Mouse (Mus musculus): ENCODE results near the gene Prdm9. TPM values are rescaled to one million over a fixed set of nuclear protein-coding genes. Genes with fewer than 3 reads are reported as not detected.
A peak's percentile ranks its signal among the peaks of the same experiment; 100 is the strongest.

Prdm9 gene
- polyA plus RNA-seq, 1 experiment from 2014 or later = 0.96 TPM

- WGBS = under 1% methylated on average over 33 of the region's 33 CpGs
- no peaks in the 10 kb centered on the region for H3K4me1 ChIP-seq (ENCODE audit: control insufficient read depth, insufficient read depth, low read length)
- H3K9me3 ChIP-seq (ENCODE audit: control insufficient read depth, low read length) = no peaks in the 10 kb centered on the region
- H3K27ac ChIP-seq (replicated peaks; ENCODE audit: low read depth, low read length) = no peak overlapping the region
- ATAC-seq (ENCODE audit: low FRiP score, low TSS enrichment) (no peak), DNase-seq (peak; percentile 50)
- peak overlapping the region; percentile 64 for H3K9ac ChIP-seq (replicated peaks; ENCODE audit: low read length)
- H3K4me3 ChIP-seq (replicated peaks; ENCODE audit: low read depth, low read length) = peak overlapping the region; percentile 50
- no peaks in the 10 kb centered on the region for H3K36me3 ChIP-seq (ENCODE audit: control insufficient read depth, insufficient read depth, low read length)
- H3K4me2 ChIP-seq (ENCODE audit: low read length) = peak overlapping the region; percentile 93
- peaks cover 6% of the 10 kb centered on the region; the same call in 1 of the 2 replicates for H3K27me3 ChIP-seq (ENCODE audit: control insufficient read depth, insufficient read depth, low read length)
Observed at GRCm38 (mm10) chr17:15536457-15536904, 27.7 kb downstream of the Prdm9 start.

- Histone ChIP-seq H3K27me3 (ENCODE audit: control insufficient read depth, insufficient read depth, low read length) (peaks cover 6% of the 10 kb centered on the region; the same call in 1 of the 2 replicates), H3K36me3 (ENCODE audit: control insufficient read depth, insufficient read depth, low read length) (no peaks in the 10 kb centered on the region), H3K4me2 (ENCODE audit: low read length) (peak overlapping the region; percentile 93), H3K9ac (replicated peaks; ENCODE audit: low read length) (no peak overlapping the region), H3K4me3 (replicated peaks; ENCODE audit: low read depth, low read length) (peak overlapping the region; percentile 50), H3K4me1 (ENCODE audit: control insufficient read depth, insufficient read depth, low read length) (no peaks in the 10 kb centered on the region), H3K27ac (replicated peaks; ENCODE audit: low read depth, low read length) (no peak overlapping the region), H3K9me3 (ENCODE audit: control insufficient read depth, low read length) (no peaks in the 10 kb centered on the region)
- WGBS = 18% methylated on average over 8 of the region's 8 CpGs
- ATAC-seq (ENCODE audit: low FRiP score, low TSS enrichment) (no peak), DNase-seq (no peak)
Observed at GRCm38 (mm10) chr17:15535943-15536342, 28.2 kb downstream of the Prdm9 start.

- DNase-seq (no peak), ATAC-seq (ENCODE audit: low FRiP score, low TSS enrichment) (no peak)
- Histone ChIP-seq H3K9ac (replicated peaks; ENCODE audit: low read length) (no peak overlapping the region), H3K4me2 (ENCODE audit: low read length) (no peak overlapping the region), H3K36me3 (ENCODE audit: control insufficient read depth, insufficient read depth, low read length) (no peaks in the 10 kb centered on the region), H3K27me3 (ENCODE audit: control insufficient read depth, insufficient read depth, low read length) (peaks cover 6% of the 10 kb centered on the region; the same call in 1 of the 2 replicates), H3K27ac (replicated peaks; ENCODE audit: low read depth, low read length) (no peak overlapping the region), H3K9me3 (ENCODE audit: control insufficient read depth, low read length) (no peaks in the 10 kb centered on the region), H3K4me3 (replicated peaks; ENCODE audit: low read depth, low read length) (no peak overlapping the region), H3K4me1 (ENCODE audit: control insufficient read depth, insufficient read depth, low read length) (no peaks in the 10 kb centered on the region)
- WGBS = 76% methylated on average over 11 of the region's 11 CpGs
Observed at GRCm38 (mm10) chr17:15535162-15535800, 28.9 kb downstream of the Prdm9 start.

GRCm38 (mm10) chr17:15530141-15530540, 34.0 kb downstream of the Prdm9 start:
- Histone ChIP-seq H3K9me3 (ENCODE audit: control insufficient read depth, low read length) (no peaks in the 10 kb centered on the region), H3K4me2 (ENCODE audit: low read length) (no peak overlapping the region), H3K4me1 (ENCODE audit: control insufficient read depth, insufficient read depth, low read length) (peaks cover 10% of the 10 kb centered on the region), H3K9ac (replicated peaks; ENCODE audit: low read length) (no peak overlapping the region), H3K36me3 (ENCODE audit: control insufficient read depth, insufficient read depth, low read length) (peaks cover under 1% of the 10 kb centered on the region), H3K4me3 (replicated peaks; ENCODE audit: low read depth, low read length) (no peak overlapping the region), H3K27ac (replicated peaks; ENCODE audit: low read depth, low read length) (no peak overlapping the region), H3K27me3 (ENCODE audit: control insufficient read depth, insufficient read depth, low read length) (peaks cover 1% of the 10 kb centered on the region; the same call in 1 of the 2 replicates)
- 0% methylated on average over 5 of the region's 5 CpGs for WGBS
- DNase-seq = peak; percentile 84
- ATAC-seq (ENCODE audit: low FRiP score, low TSS enrichment) = no peak

- 88% methylated on average over 2 of the region's 2 CpGs for WGBS
- no peak overlapping the region for H3K4me3 ChIP-seq (replicated peaks; ENCODE audit: low read depth, low read length)
- H3K27me3 ChIP-seq (ENCODE audit: control insufficient read depth, insufficient read depth, low read length) = no peaks in the 10 kb centered on the region
- no peak for DNase-seq
- no peak overlapping the region for H3K4me2 ChIP-seq (ENCODE audit: low read length)
- H3K4me1 ChIP-seq (ENCODE audit: control insufficient read depth, insufficient read depth, low read length) = peaks cover 10% of the 10 kb centered on the region
- H3K9me3 ChIP-seq (ENCODE audit: control insufficient read depth, low read length) = no peaks in the 10 kb centered on the region
- no peak overlapping the region for H3K9ac ChIP-seq (replicated peaks; ENCODE audit: low read length)
- H3K27ac ChIP-seq (replicated peaks; ENCODE audit: low read depth, low read length) = no peak overlapping the region
- peaks cover 13% of the 10 kb centered on the region for H3K36me3 ChIP-seq (ENCODE audit: control insufficient read depth, insufficient read depth, low read length)
- no peak for ATAC-seq (ENCODE audit: low FRiP score, low TSS enrichment)
Observed at GRCm38 (mm10) chr17:15528887-15529286, 35.3 kb downstream of the Prdm9 start.

- Histone ChIP-seq H3K36me3 (ENCODE audit: control insufficient read depth, insufficient read depth, low read length) (peaks cover 22% of the 10 kb centered on the region), H3K27ac (replicated peaks; ENCODE audit: low read depth, low read length) (no peak overlapping the region), H3K9ac (replicated peaks; ENCODE audit: low read length) (peak overlapping the region; percentile 86; the same call in 1 of the 2 replicates), H3K4me2 (ENCODE audit: low read length) (peak overlapping the region; percentile 72), H3K4me1 (ENCODE audit: control insufficient read depth, insufficient read depth, low read length) (peaks cover 10% of the 10 kb centered on the region), H3K4me3 (replicated peaks; ENCODE audit: low read depth, low read length) (peak overlapping the region; percentile 92), H3K9me3 (ENCODE audit: control insufficient read depth, low read length) (no peaks in the 10 kb centered on the region), H3K27me3 (ENCODE audit: control insufficient read depth, insufficient read depth, low read length) (no peaks in the 10 kb centered on the region)
- DNase-seq (no peak), ATAC-seq (ENCODE audit: low FRiP score, low TSS enrichment) (no peak)
- WGBS = 61% methylated on average over 3 of the region's 3 CpGs
Observed at GRCm38 (mm10) chr17:15527811-15528136, 36.4 kb downstream of the Prdm9 start.

- WGBS = 1% methylated on average over 55 of the region's 55 CpGs
- peak within 1 kb of the TSS; percentile 72 for H3K4me2 ChIP-seq (ENCODE audit: low read length)
- DNase-seq (peak; percentile 95), ATAC-seq (ENCODE audit: low FRiP score, low TSS enrichment) (peak; percentile 98)
- peaks cover 10% of the 10 kb centered on the region for H3K4me1 ChIP-seq (ENCODE audit: control insufficient read depth, insufficient read depth, low read length)
- peak within 1 kb of the TSS; percentile 92 for H3K4me3 ChIP-seq (replicated peaks; ENCODE audit: low read depth, low read length)
- peak within 1 kb of the TSS; percentile 74 for H3K27ac ChIP-seq (replicated peaks; ENCODE audit: low read depth, low read length)
- H3K27me3 ChIP-seq (ENCODE audit: control insufficient read depth, insufficient read depth, low read length) = no peaks in the 10 kb centered on the region
- H3K9ac ChIP-seq (replicated peaks; ENCODE audit: low read length) = peak within 1 kb of the TSS; percentile 86
- no peaks in the 10 kb centered on the region for H3K9me3 ChIP-seq (ENCODE audit: control insufficient read depth, low read length)
- H3K36me3 ChIP-seq (ENCODE audit: control insufficient read depth, insufficient read depth, low read length) = peaks cover 27% of the 10 kb centered on the region
Observed at GRCm38 (mm10) chr17:15526986-15527810, 37.0 kb downstream of the Prdm9 start, which contains the start of gene Pdcd2. Pdcd2 (minus strand) TSS chr17:15527301.

- 17% methylated on average over 10 of the region's 10 CpGs for WGBS
- Histone ChIP-seq H3K4me1 (ENCODE audit: control insufficient read depth, insufficient read depth, low read length) (peaks cover 10% of the 10 kb centered on the region), H3K4me2 (ENCODE audit: low read length) (peak overlapping the region; percentile 72), H3K27ac (replicated peaks; ENCODE audit: low read depth, low read length) (no peak overlapping the region; the same call in 1 of the 2 replicates), H3K36me3 (ENCODE audit: control insufficient read depth, insufficient read depth, low read length) (peaks cover 36% of the 10 kb centered on the region), H3K27me3 (ENCODE audit: control insufficient read depth, insufficient read depth, low read length) (no peaks in the 10 kb centered on the region), H3K9me3 (ENCODE audit: control insufficient read depth, low read length) (no peaks in the 10 kb centered on the region), H3K9ac (replicated peaks; ENCODE audit: low read length) (peak overlapping the region; percentile 86), H3K4me3 (replicated peaks; ENCODE audit: low read depth, low read length) (peak overlapping the region; percentile 92)
- DNase-seq = peak; percentile 9
- no peak for ATAC-seq (ENCODE audit: low FRiP score, low TSS enrichment)
Observed at GRCm38 (mm10) chr17:15526304-15526703, 37.9 kb downstream of the Prdm9 start.
